Mouse (Mus musculus): ENCODE measurements around the gene Arhgef33.
"Not testable (repeated sequence)": the region's sequence is repeated elsewhere in the genome, so short reads cannot be mapped to it uniquely, and the experiment has no call there.

The Arhgef33 gene

GRCm38 (mm10) chr17:80325456-80325855 lies 18.2 kb downstream of the Arhgef33 start:
- in situ Hi-C loops (cut with MboI; ENCODE audit: low pct_unique_long_range_greater_than_20kb in 1 of 2, low sequenced_read_pairs in 2 of 2, unreplicated experiment in 1 of 2) = no loop called here

- in situ Hi-C loops (cut with MboI; ENCODE audit: low pct_unique_long_range_greater_than_20kb in 1 of 2, low sequenced_read_pairs in 2 of 2, unreplicated experiment in 1 of 2) = no loop called here
Observed at GRCm38 (mm10) chr17:80326431-80326830, 19.2 kb downstream of the Arhgef33 start.

- in situ Hi-C loops (cut with MboI; ENCODE audit: low pct_unique_long_range_greater_than_20kb in 1 of 2, low sequenced_read_pairs in 2 of 2, unreplicated experiment in 1 of 2) = no loop called here
Observed at GRCm38 (mm10) chr17:80332386-80332785, 25.2 kb downstream of the Arhgef33 start.

GRCm38 (mm10) chr17:80345277-80345676 lies 38.1 kb downstream of the Arhgef33 start:
- in situ Hi-C loops (cut with MboI; ENCODE audit: low pct_unique_long_range_greater_than_20kb in 1 of 2, low sequenced_read_pairs in 2 of 2, unreplicated experiment in 1 of 2) = no loop called here

GRCm38 (mm10) chr17:80346591-80347125 lies 39.5 kb downstream of the Arhgef33 start:
- in situ Hi-C loops (cut with MboI; ENCODE audit: low pct_unique_long_range_greater_than_20kb in 1 of 2, low sequenced_read_pairs in 2 of 2, unreplicated experiment in 1 of 2) = no loop called here

GRCm38 (mm10) chr17:80347234-80347633 lies 40.0 kb downstream of the Arhgef33 start:
- in situ Hi-C loops (cut with MboI; ENCODE audit: low pct_unique_long_range_greater_than_20kb in 1 of 2, low sequenced_read_pairs in 2 of 2, unreplicated experiment in 1 of 2) = no loop called here

- in situ Hi-C loops (cut with MboI; ENCODE audit: low pct_unique_long_range_greater_than_20kb in 1 of 2, low sequenced_read_pairs in 2 of 2, unreplicated experiment in 1 of 2) = loop anchor here in 1 of 2 experiments (10.0 kb wide), 1 partner anchor 195 kb away; no protein-coding TSS in a partner anchor
Observed at GRCm38 (mm10) chr17:80360245-80360644, 53.0 kb downstream of the Arhgef33 start.

GRCm38 (mm10) chr17:80367276-80367675 lies 60.1 kb downstream of the Arhgef33 start:
- in situ Hi-C loops (cut with MboI; ENCODE audit: low pct_unique_long_range_greater_than_20kb in 1 of 2, low sequenced_read_pairs in 2 of 2, unreplicated experiment in 1 of 2) = loop anchor here in 1 of 2 experiments (10.0 kb wide), 1 partner anchor 188 kb away; no protein-coding TSS in a partner anchor

- in situ Hi-C loops (cut with MboI; ENCODE audit: low pct_unique_long_range_greater_than_20kb in 1 of 2, low sequenced_read_pairs in 2 of 2, unreplicated experiment in 1 of 2) = loop anchor here in 1 of 2 experiments (10.0 kb wide), 1 partner anchor 186 kb away; no protein-coding TSS in a partner anchor
Observed at GRCm38 (mm10) chr17:80368606-80369005, 61.4 kb downstream of the Arhgef33 start.

- in situ Hi-C loops (cut with MboI; ENCODE audit: low pct_unique_long_range_greater_than_20kb in 1 of 2, low sequenced_read_pairs in 2 of 2, unreplicated experiment in 1 of 2) = no loop called here
Observed at GRCm38 (mm10) chr17:80372989-80373725, 66.0 kb downstream of the Arhgef33 start, which contains the start of gene Gm10190. Gm10190 (minus strand) TSS chr17:80373541.

- in situ Hi-C loops (cut with MboI; ENCODE audit: low pct_unique_long_range_greater_than_20kb in 1 of 2, low sequenced_read_pairs in 2 of 2, unreplicated experiment in 1 of 2) = no loop called here
Observed at GRCm38 (mm10) chr17:80373726-80374096, 66.5 kb downstream of the Arhgef33 start.

GRCm38 (mm10) chr17:80378386-80378785 lies 71.2 kb downstream of the Arhgef33 start:
- in situ Hi-C loops (cut with MboI; ENCODE audit: low pct_unique_long_range_greater_than_20kb in 1 of 2, low sequenced_read_pairs in 2 of 2, unreplicated experiment in 1 of 2) = not testable (repeated sequence)

GRCm38 (mm10) chr17:80385671-80386070 lies 78.5 kb downstream of the Arhgef33 start:
- in situ Hi-C loops (cut with MboI; ENCODE audit: low pct_unique_long_range_greater_than_20kb in 1 of 2, low sequenced_read_pairs in 2 of 2, unreplicated experiment in 1 of 2) = no loop called here

GRCm38 (mm10) chr17:80390024-80390423 lies 82.8 kb downstream of the Arhgef33 start:
- in situ Hi-C loops (cut with MboI; ENCODE audit: low pct_unique_long_range_greater_than_20kb in 1 of 2, low sequenced_read_pairs in 2 of 2, unreplicated experiment in 1 of 2) = no loop called here

- in situ Hi-C loops (cut with MboI; ENCODE audit: low pct_unique_long_range_greater_than_20kb in 1 of 2, low sequenced_read_pairs in 2 of 2, unreplicated experiment in 1 of 2) = no loop called here
Observed at GRCm38 (mm10) chr17:80391423-80392403, 84.5 kb downstream of the Arhgef33 start.

GRCm38 (mm10) chr17:80398243-80398642 lies 91.0 kb downstream of the Arhgef33 start:
- in situ Hi-C loops (cut with MboI; ENCODE audit: low pct_unique_long_range_greater_than_20kb in 1 of 2, low sequenced_read_pairs in 2 of 2, unreplicated experiment in 1 of 2) = no loop called here

- in situ Hi-C loops (cut with MboI; ENCODE audit: low pct_unique_long_range_greater_than_20kb in 1 of 2, low sequenced_read_pairs in 2 of 2, unreplicated experiment in 1 of 2) = no loop called here
Observed at GRCm38 (mm10) chr17:80411182-80411581, 104.0 kb downstream of the Arhgef33 start.

- in situ Hi-C loops (cut with MboI; ENCODE audit: low pct_unique_long_range_greater_than_20kb in 1 of 2, low sequenced_read_pairs in 2 of 2, unreplicated experiment in 1 of 2) = no loop called here
Observed at GRCm38 (mm10) chr17:80418572-80419210, 111.5 kb downstream of the Arhgef33 start.
